Mouse (Mus musculus): ENCODE data around the gene Atp1b2. TPM values are rescaled to one million over a fixed set of nuclear protein-coding genes. Genes with fewer than 3 reads are reported as not detected.

The Atp1b2 gene
- total and polyA plus RNA-seq, 3 experiments = 13.4 to 136 TPM; not detected in 1

DNA sequence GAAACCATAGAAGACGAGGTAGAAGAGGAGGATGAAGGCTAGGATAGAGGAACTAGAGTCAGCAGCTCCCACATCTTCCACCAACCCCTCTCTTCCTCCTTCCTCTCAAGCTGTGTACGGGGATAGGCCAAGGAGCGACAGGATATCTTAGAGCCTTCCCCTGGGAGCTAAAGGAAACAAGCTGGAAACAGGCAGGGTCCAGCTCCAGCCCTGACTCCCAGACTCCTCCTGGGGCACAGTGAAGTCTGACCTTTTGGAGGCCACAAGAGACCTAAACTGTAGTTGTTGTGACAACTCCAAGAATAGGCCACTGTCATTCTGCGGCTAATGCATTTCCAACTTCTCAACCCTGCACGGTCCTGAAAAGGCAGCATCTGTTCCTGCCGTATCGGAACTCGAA lies 2.2 kb downstream of the Atp1b2 start:
- Histone ChIP-seq H3K4me3 (ENCODE audit: control insufficient read depth in 1 of 2, insufficient read depth in 1 of 2, low read depth in 2 of 2, low read length in 2 of 2) (no peak overlapping the region), H3K9me3 (replicated peaks; ENCODE audit: insufficient read depth, low read length) (no peaks in the 10 kb centered on the region), H3K79me2 (ENCODE audit: control insufficient read depth, insufficient read depth, low read length, poor library complexity) (peaks cover 6% of the 10 kb centered on the region), H3K4me1 (ENCODE audit: control insufficient read depth in 1 of 2, insufficient read depth in 2 of 2, low read length in 2 of 2) (peaks cover 25 to 50% of the 10 kb centered on the region in 2 experiments), H3K36me3 (ENCODE audit: control insufficient read depth in 1 of 2, insufficient read depth in 2 of 2, low read length in 2 of 2) (peaks cover 4 to 29% of the 10 kb centered on the region in 2 experiments), H3K27me3 (ENCODE audit: control insufficient read depth in 1 of 2, insufficient read depth in 2 of 2, low read length in 2 of 2) (no peaks in the 10 kb centered on the region), H3K27ac (ENCODE audit: control insufficient read depth, low read depth, low read length) (no peak overlapping the region), H3K9ac (ENCODE audit: control insufficient read depth, low read depth, low read length, poor library complexity, severe bottlenecking) (no peak overlapping the region)
- TF ChIP-seq RAD21 (IDR thresholded peaks at IDR 0.05; ENCODE audit: low read depth, low read length) = no peak
- TF ChIP-seq POLR2A (IDR thresholded peaks at IDR 0.05; ENCODE audit: control insufficient read depth in 1 of 2, insufficient read depth in 1 of 2, low read depth in 1 of 2, low read length in 2 of 2, poor library complexity in 1 of 2) = peak in 1 of 2 experiments; percentile 12; a peak in 1 of 4 replicates
- DNase-seq (ENCODE audit: low read depth, low spot score) = no peak

DNA sequence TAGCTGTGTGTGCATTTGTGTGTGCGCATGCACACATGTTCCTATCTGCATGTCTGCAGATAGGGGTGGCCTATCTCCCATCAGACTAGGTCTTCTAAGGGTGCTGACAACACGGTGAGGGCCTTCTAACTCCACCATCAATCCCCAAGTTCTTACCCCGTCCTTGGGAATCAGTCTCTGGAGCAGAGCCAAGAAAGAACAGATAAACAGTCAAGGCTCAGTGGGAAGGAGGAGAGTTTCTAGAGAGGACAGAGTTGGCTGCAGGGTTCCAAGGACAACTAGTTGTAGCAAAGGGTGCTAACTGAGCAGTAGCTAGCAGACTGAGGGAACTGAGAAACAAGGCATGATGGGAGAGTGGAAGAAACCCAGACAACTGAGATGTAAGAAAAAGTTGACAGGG lies 4.0 kb downstream of the Atp1b2 start:
- H3K36me3 ChIP-seq (ENCODE audit: control insufficient read depth in 1 of 2, insufficient read depth in 2 of 2, low read length in 2 of 2) = peaks cover 4 to 19% of the 10 kb centered on the region in 2 experiments
- H3K27ac ChIP-seq (ENCODE audit: control insufficient read depth, low read depth, low read length) = no peak overlapping the region
- H3K9ac ChIP-seq (ENCODE audit: control insufficient read depth, low read depth, low read length, poor library complexity, severe bottlenecking) = no peak overlapping the region

DNA sequence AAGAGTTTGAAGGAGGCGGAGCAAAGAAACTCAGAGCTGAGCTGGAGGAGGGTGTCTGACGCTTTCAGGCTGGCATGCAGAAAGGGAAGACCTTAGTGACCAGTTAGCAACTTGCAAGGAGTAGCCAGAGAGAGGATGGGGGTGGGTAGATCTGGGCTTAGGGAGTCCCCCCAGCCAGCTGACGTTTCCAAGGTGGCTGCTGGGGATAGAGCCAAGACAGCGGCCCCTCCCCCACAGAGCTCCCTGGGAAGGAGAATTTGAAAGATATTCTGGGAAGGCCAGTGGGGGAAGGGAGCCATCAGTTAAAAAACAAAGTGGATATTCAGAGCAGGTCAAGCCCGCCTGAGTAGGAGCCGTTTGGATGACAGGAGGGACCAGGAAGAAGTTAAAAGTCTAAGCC lies 5.6 kb downstream of the Atp1b2 start:
- no peak overlapping the region for H3K27ac ChIP-seq (ENCODE audit: control insufficient read depth, low read depth, low read length)
- no peak overlapping the region for H3K4me3 ChIP-seq (ENCODE audit: control insufficient read depth in 1 of 2, insufficient read depth in 1 of 2, low read depth in 2 of 2, low read length in 2 of 2)
- TF ChIP-seq HCFC1 (IDR thresholded peaks at IDR 0.05; ENCODE audit: low read depth, low read length) (no peak), UBTF (IDR thresholded peaks at IDR 0.05; ENCODE audit: borderline replicate concordance, insufficient read depth, low read depth, low read length) (no peak), POLR2A (IDR thresholded peaks at IDR 0.05; ENCODE audit: control insufficient read depth in 1 of 2, insufficient read depth in 1 of 2, low read depth in 1 of 2, low read length in 2 of 2, poor library complexity in 1 of 2) (no peak)
- H3K9ac ChIP-seq (ENCODE audit: control insufficient read depth, low read depth, low read length, poor library complexity, severe bottlenecking) = no peak overlapping the region
- peaks cover 14 to 30% of the 10 kb centered on the region in 2 experiments for H3K4me1 ChIP-seq (ENCODE audit: control insufficient read depth in 1 of 2, insufficient read depth in 2 of 2, low read length in 2 of 2)
- H3K36me3 ChIP-seq (ENCODE audit: control insufficient read depth in 1 of 2, insufficient read depth in 2 of 2, low read length in 2 of 2) = peaks cover 4 to 19% of the 10 kb centered on the region in 2 experiments
- no peaks in the 10 kb centered on the region for H3K27me3 ChIP-seq (ENCODE audit: control insufficient read depth in 1 of 2, insufficient read depth in 2 of 2, low read length in 2 of 2)
- no peaks in the 10 kb centered on the region for H3K9me3 ChIP-seq (replicated peaks; ENCODE audit: insufficient read depth, low read length)
- no peak for DNase-seq (ENCODE audit: low read depth, low spot score)
- H3K79me2 ChIP-seq (ENCODE audit: control insufficient read depth, insufficient read depth, low read length, poor library complexity) = peaks cover 4% of the 10 kb centered on the region

More for the DNA sequence above, 4.0 kb downstream of the Atp1b2 start:
- Histone ChIP-seq H3K9me3 (replicated peaks; ENCODE audit: insufficient read depth, low read length) (no peaks in the 10 kb centered on the region), H3K4me1 (ENCODE audit: control insufficient read depth in 1 of 2, insufficient read depth in 2 of 2, low read length in 2 of 2) (peaks cover 14 to 33% of the 10 kb centered on the region in 2 experiments), H3K79me2 (ENCODE audit: control insufficient read depth, insufficient read depth, low read length, poor library complexity) (peaks cover 6% of the 10 kb centered on the region), H3K4me3 (ENCODE audit: control insufficient read depth in 1 of 2, insufficient read depth in 1 of 2, low read depth in 2 of 2, low read length in 2 of 2) (no peak overlapping the region), H3K27me3 (ENCODE audit: control insufficient read depth in 1 of 2, insufficient read depth in 2 of 2, low read length in 2 of 2) (no peaks in the 10 kb centered on the region)
- TF ChIP-seq NELFE (IDR thresholded peaks at IDR 0.05; ENCODE audit: low read depth, low read length) (0 out of 2 replicates have a peak, but pooled peaks have one; percentile 16), GATA1 (IDR thresholded peaks at IDR 0.05; ENCODE audit: low read depth, low read length) (peak; percentile 48), MXI1 (IDR thresholded peaks at IDR 0.05; ENCODE audit: low read depth, low read length) (peak; percentile 28; the same call in 1 of the 2 replicates), JUND (IDR thresholded peaks at IDR 0.05; ENCODE audit: low read depth, low read length) (no peak), CHD2 (IDR thresholded peaks at IDR 0.05; ENCODE audit: low read length) (no peak), TCF12 (IDR thresholded peaks at IDR 0.05; ENCODE audit: low read depth, low read length) (0 out of 2 replicates have a peak, but pooled peaks have one; percentile 21), EP300 (IDR thresholded peaks at IDR 0.05; ENCODE audit: low read depth in 1 of 2, low read length in 2 of 2) (peak; percentile 29 to 53), NRF1 (IDR thresholded peaks at IDR 0.05; ENCODE audit: insufficient read depth, low read depth, low read length, poor library complexity, severe bottlenecking) (peak; percentile 21; the same call in 1 of the 2 replicates), ETS1 (IDR thresholded peaks at IDR 0.05; ENCODE audit: low read depth, low read length) (0 out of 2 replicates have a peak, but pooled peaks have one; percentile 2), ZMIZ1 (IDR thresholded peaks at IDR 0.05; ENCODE audit: low read depth, low read length) (0 out of 2 replicates have a peak, but pooled peaks have one; percentile 45), CHD1 (IDR thresholded peaks at IDR 0.05; ENCODE audit: low read depth, low read length) (no peak), GABPA (IDR thresholded peaks at IDR 0.05; ENCODE audit: low read depth, low read length) (no peak), MAFK (IDR thresholded peaks at IDR 0.05; ENCODE audit: borderline replicate concordance, low read depth, low read length) (no peak), SIN3A (IDR thresholded peaks at IDR 0.05; ENCODE audit: low read length) (peak; percentile 45; the same call in 1 of the 2 replicates), ZNF384 (IDR thresholded peaks at IDR 0.05; ENCODE audit: low read depth, low read length) (no peak), RCOR1 (IDR thresholded peaks at IDR 0.05; ENCODE audit: low read depth, low read length) (0 out of 2 replicates have a peak, but pooled peaks have one; percentile 29), MAX (IDR thresholded peaks at IDR 0.05; ENCODE audit: low read length) (0 out of 2 replicates have a peak, but pooled peaks have one; percentile 25), MYB (IDR thresholded peaks at IDR 0.05; ENCODE audit: low read depth, low read length) (0 out of 2 replicates have a peak, but pooled peaks have one; percentile 9)
- DNase-seq (ENCODE audit: low read depth, low spot score) = peak; percentile 65
